Mouse (Mus musculus): ENCODE measurements around the gene Hnrnpm. TPM values are rescaled to one million over a fixed set of nuclear protein-coding genes. Genes with fewer than 3 reads are reported as not detected.
A peak's percentile ranks its signal among the peaks of the same experiment; 100 is the strongest.
"Not testable (repeated sequence)": the region's sequence is repeated elsewhere in the genome, so short reads cannot be mapped to it uniquely, and the experiment has no call there.

The Hnrnpm gene
- 179 and 192 TPM in 2 replicates for polyA plus RNA-seq (2015; fragmentation: Nextera tagmentation; extraction: Ambion mirVana)

- H3K36me3 ChIP-seq = peaks cover 10% of the 10 kb centered on the region
- no peak for ATAC-seq (ENCODE audit: low FRiP score, low read depth)
- 91% methylated on average over 1 of the region's 1 CpGs for WGBS
- no peaks in the 10 kb centered on the region for H3K9me3 ChIP-seq
- H3K27ac ChIP-seq (replicated peaks) = peak within 1 kb of the TSS; percentile 92
- H3K4me3 ChIP-seq = peak within 1 kb of the TSS; percentile 62
- peak within 1 kb of the TSS; percentile 32; the same call in 1 of the 2 replicates for H3K9ac ChIP-seq
- no peaks in the 10 kb centered on the region for H3K27me3 ChIP-seq
- peak within 1 kb of the TSS; percentile 96 for H3K4me2 ChIP-seq
- H3K4me1 ChIP-seq (replicated peaks) = peaks cover 31% of the 10 kb centered on the region
Measured at GRCm38 (mm10) chr17:33686760-33687159, at the start of gene Hnrnpm. Gene Hnrnpm, minus strand, starts transcription at chr17:33686860.

- H3K4me2 ChIP-seq = not testable (repeated sequence)
Measured at GRCm38 (mm10) chr17:33733526-33733925, 46.9 kb upstream of the Hnrnpm start.

GRCm38 (mm10) chr17:33732556-33733083 is 46.0 kb upstream of the Hnrnpm start:
- not testable (repeated sequence) for H3K27me3 ChIP-seq; H3K4me2 ChIP-seq; H3K36me3 ChIP-seq; ATAC-seq (ENCODE audit: low FRiP score, low read depth); H3K9ac ChIP-seq; H3K4me3 ChIP-seq; H3K4me1 ChIP-seq (replicated peaks); H3K9me3 ChIP-seq; H3K27ac ChIP-seq (replicated peaks)
- 73% methylated on average over 9 of the region's 9 CpGs for WGBS

More at GRCm38 (mm10) chr17:33733526-33733925, 46.9 kb upstream of the Hnrnpm start:
- WGBS = 88% methylated on average over 10 of the region's 10 CpGs
- not testable (repeated sequence) for ATAC-seq (ENCODE audit: low FRiP score, low read depth); H3K4me3 ChIP-seq; H3K36me3 ChIP-seq; H3K9ac ChIP-seq; H3K4me1 ChIP-seq (replicated peaks); H3K27ac ChIP-seq (replicated peaks); H3K9me3 ChIP-seq; H3K27me3 ChIP-seq

- H3K4me3 ChIP-seq = no peak overlapping the region
- no peaks in the 10 kb centered on the region for H3K9me3 ChIP-seq
- H3K27ac ChIP-seq (replicated peaks) = no peak overlapping the region
- WGBS = 74% methylated on average over 2 of the region's 2 CpGs
- H3K27me3 ChIP-seq = no peaks in the 10 kb centered on the region
- H3K4me2 ChIP-seq = no peak overlapping the region
- H3K4me1 ChIP-seq (replicated peaks) = no peaks in the 10 kb centered on the region
- H3K9ac ChIP-seq = no peak overlapping the region
- ATAC-seq (ENCODE audit: low FRiP score, low read depth) = no peak
- no peaks in the 10 kb centered on the region for H3K36me3 ChIP-seq
Measured at GRCm38 (mm10) chr17:33729215-33729614, 42.6 kb upstream of the Hnrnpm start.

- Histone ChIP-seq H3K4me1 (replicated peaks) (no peaks in the 10 kb centered on the region), H3K27me3 (no peaks in the 10 kb centered on the region), H3K4me3 (no peak overlapping the region), H3K36me3 (no peaks in the 10 kb centered on the region), H3K4me2 (no peak overlapping the region), H3K9ac (no peak overlapping the region), H3K27ac (replicated peaks) (no peak overlapping the region), H3K9me3 (no peaks in the 10 kb centered on the region)
- 80% methylated on average over 2 of the region's 2 CpGs for WGBS
- no peak for ATAC-seq (ENCODE audit: low FRiP score, low read depth)
Measured at GRCm38 (mm10) chr17:33728396-33728795, 41.7 kb upstream of the Hnrnpm start.

GRCm38 (mm10) chr17:33719736-33720378 is 33.2 kb upstream of the Hnrnpm start:
- 95% methylated on average over 7 of the region's 7 CpGs for WGBS
- Histone ChIP-seq H3K4me2 (no peak overlapping the region), H3K4me1 (replicated peaks) (peaks cover 11% of the 10 kb centered on the region; the same call in 1 of the 2 replicates), H3K36me3 (no peaks in the 10 kb centered on the region), H3K9ac (no peak overlapping the region), H3K4me3 (no peak overlapping the region), H3K27ac (replicated peaks) (no peak overlapping the region), H3K27me3 (no peaks in the 10 kb centered on the region), H3K9me3 (no peaks in the 10 kb centered on the region)
- ATAC-seq (ENCODE audit: low FRiP score, low read depth) = no peak

GRCm38 (mm10) chr17:33718944-33719725 is 32.5 kb upstream of the Hnrnpm start:
- no peak overlapping the region for H3K9ac ChIP-seq
- WGBS = 46% methylated on average over 10 of the region's 10 CpGs
- H3K4me2 ChIP-seq = peak overlapping the region; percentile 75

GRCm38 (mm10) chr17:33718384-33718881 is 31.8 kb upstream of the Hnrnpm start, which contains the start of gene March2:
Gene March2, minus strand, starts transcription at chr17:33718670.
- no peak within 1 kb of the TSS for H3K27ac ChIP-seq (replicated peaks)
- peak; percentile 100 for ATAC-seq (ENCODE audit: low FRiP score, low read depth)
- H3K4me3 ChIP-seq = peak within 1 kb of the TSS; percentile 51
- H3K9me3 ChIP-seq = no peaks in the 10 kb centered on the region
- no peaks in the 10 kb centered on the region for H3K36me3 ChIP-seq
- peaks cover 11% of the 10 kb centered on the region; the same call in 1 of the 2 replicates for H3K4me1 ChIP-seq (replicated peaks)
- under 1% methylated on average over 40 of the region's 46 CpGs for WGBS
- peak within 1 kb of the TSS; percentile 40 for H3K9ac ChIP-seq
- H3K27me3 ChIP-seq = no peaks in the 10 kb centered on the region
- H3K4me2 ChIP-seq = peak within 1 kb of the TSS; percentile 75

More at GRCm38 (mm10) chr17:33718944-33719725, 32.5 kb upstream of the Hnrnpm start:
- Histone ChIP-seq H3K4me1 (replicated peaks) (peaks cover 11% of the 10 kb centered on the region; the same call in 1 of the 2 replicates), H3K27me3 (no peaks in the 10 kb centered on the region), H3K36me3 (no peaks in the 10 kb centered on the region), H3K9me3 (no peaks in the 10 kb centered on the region), H3K4me3 (peak overlapping the region; percentile 51), H3K27ac (replicated peaks) (no peak overlapping the region)
- peak; percentile 1; the same call in 1 of the 2 replicates for ATAC-seq (ENCODE audit: low FRiP score, low read depth)

GRCm38 (mm10) chr17:33717982-33718381 is 31.3 kb upstream of the Hnrnpm start:
- H3K4me1 ChIP-seq (replicated peaks) = peaks cover 11% of the 10 kb centered on the region; the same call in 1 of the 2 replicates

GRCm38 (mm10) chr17:33717246-33717645 is 30.6 kb upstream of the Hnrnpm start:
- Histone ChIP-seq H3K27ac (replicated peaks) (no peak overlapping the region), H3K36me3 (no peaks in the 10 kb centered on the region), H3K27me3 (no peaks in the 10 kb centered on the region), H3K4me1 (replicated peaks) (peaks cover 11% of the 10 kb centered on the region; the same call in 1 of the 2 replicates), H3K4me3 (no peak overlapping the region), H3K9me3 (no peaks in the 10 kb centered on the region), H3K4me2 (no peak overlapping the region), H3K9ac (no peak overlapping the region)
- 100% methylated on average over 1 of the region's 1 CpGs for WGBS
- ATAC-seq (ENCODE audit: low FRiP score, low read depth) = no peak

More at GRCm38 (mm10) chr17:33717982-33718381, 31.3 kb upstream of the Hnrnpm start:
- Histone ChIP-seq H3K36me3 (no peaks in the 10 kb centered on the region), H3K27me3 (no peaks in the 10 kb centered on the region), H3K4me3 (peak overlapping the region; percentile 51), H3K9ac (peak overlapping the region; percentile 40), H3K9me3 (no peaks in the 10 kb centered on the region), H3K27ac (replicated peaks) (no peak overlapping the region), H3K4me2 (peak overlapping the region; percentile 75)
- 5% methylated on average over 8 of the region's 8 CpGs for WGBS
- no peak for ATAC-seq (ENCODE audit: low FRiP score, low read depth)

GRCm38 (mm10) chr17:33714779-33715178 is 28.1 kb upstream of the Hnrnpm start:
- Histone ChIP-seq H3K27ac (replicated peaks) (no peak overlapping the region), H3K27me3 (no peaks in the 10 kb centered on the region), H3K36me3 (0 out of 2 replicates have a peak, but pooled peaks cover 3% of the 10 kb centered on the region), H3K4me2 (no peak overlapping the region), H3K4me3 (no peak overlapping the region), H3K9me3 (no peaks in the 10 kb centered on the region), H3K9ac (no peak overlapping the region), H3K4me1 (replicated peaks) (peaks cover 11% of the 10 kb centered on the region; the same call in 1 of the 2 replicates)
- ATAC-seq (ENCODE audit: low FRiP score, low read depth) = no peak
- 91% methylated on average over 1 of the region's 1 CpGs for WGBS
